Mouse (Mus musculus) forebrain, postnatal 0 days (tissue): Measurements from ENCODE around the gene Eif2d. TPM values are rescaled to one million over a fixed set of nuclear protein-coding genes. Genes with fewer than 3 reads are reported as not detected.

Experiments used
- ATAC-seq: fragments of 200-750 bp; cut with Nextera tagmentation; 2 replicates; pipeline ENCODE4 v1.8.0; 2017; ENCODE audit warnings: mild to moderate bottlenecking, moderate library complexity
- DNase-seq: peaks from one replicate; pipeline ENCODE4 v3.0.0-alpha.2; 2015
- H3K27ac ChIP-seq: fragments of 300-500 bp; sonication (generic); 2 replicates; pipeline ENCODE4 v1.5.1; 2014; ENCODE audit warnings: low read depth, mild to moderate bottlenecking, antibody characterized with exemption, low read length, moderate library complexity, mixed read lengths
- H3K27me3 ChIP-seq: fragments of 300-500 bp; sonication (generic); 2 replicates; pipeline ENCODE4 v1.6.1; 2014; ENCODE audit warnings: mild to moderate bottlenecking, low read length, mixed read lengths; ENCODE audit not compliant: insufficient read depth
- H3K36me3 ChIP-seq: fragments of 300-500 bp; sonication (generic); 2 replicates; pipeline ENCODE4 v1.6.1; 2014; ENCODE audit warnings: mild to moderate bottlenecking, moderate library complexity; ENCODE audit not compliant: insufficient read depth
- H3K4me1 ChIP-seq: fragments of 300-500 bp; sonication (generic); 2 replicates; pipeline ENCODE4 v1.6.1; 2014; ENCODE audit warnings: antibody characterized with exemption; ENCODE audit not compliant: insufficient read depth
- H3K4me2 ChIP-seq: fragments of 300-500 bp; sonication (generic); 2 replicates; pipeline ENCODE4 v1.6.1; 2014; ENCODE audit warnings: low read depth, mild to moderate bottlenecking, moderate library complexity
- H3K4me3 ChIP-seq: fragments of 300-500 bp; sonication (generic); 2 replicates; pipeline ENCODE4 v1.5.1; 2014; ENCODE audit warnings: low read depth, low read length, mixed read lengths
- H3K9ac ChIP-seq: fragments of 300-500 bp; sonication (generic); 2 replicates; pipeline ENCODE4 v1.6.1; 2014; ENCODE audit warnings: mild to moderate bottlenecking
- H3K9me3 ChIP-seq: fragments of 300-500 bp; sonication (generic); 2 replicates; pipeline ENCODE4 v1.6.1; 2016; ENCODE audit warnings: low read length
- CTCF ChIP-seq: sonication (generic); IDR thresholded peaks from 2 replicates; pipeline ENCODE4 v1.5.1; 2016; ENCODE audit warnings: antibody characterized with exemption, control low read depth, low read depth
- WGBS: fragments of 180-500 bp; shearing (Covaris S2); extraction: QIAGEN DNeasy Blood & Tissue Kit; methylation state at CpG from one replicate; pipeline ENCODE4 v1.1.7; 2014; 5-methylcytosine and 5-hydroxymethylcytosine counted together
- polyA plus RNA-seq: library from polyadenylated mRNA; unstranded; fragments of >200 nt; fragmentation: Nextera tagmentation; extraction: Ambion mirVana; gene quantifications from 2 replicates; pipeline ENCODE4 v1.2.1, GENCODE M21; 2015
- total RNA-seq: library from RNA; depleted of rRNA; stranded (reverse); fragments of >200 nt; gene quantifications from 2 replicates; pipeline ENCODE4 v1.2.3, GENCODE M21; 2014

Eif2d gene
- total and polyA plus RNA-seq, 2 experiments from 2014 or later = 41.6 to 49.3 TPM

DNA sequence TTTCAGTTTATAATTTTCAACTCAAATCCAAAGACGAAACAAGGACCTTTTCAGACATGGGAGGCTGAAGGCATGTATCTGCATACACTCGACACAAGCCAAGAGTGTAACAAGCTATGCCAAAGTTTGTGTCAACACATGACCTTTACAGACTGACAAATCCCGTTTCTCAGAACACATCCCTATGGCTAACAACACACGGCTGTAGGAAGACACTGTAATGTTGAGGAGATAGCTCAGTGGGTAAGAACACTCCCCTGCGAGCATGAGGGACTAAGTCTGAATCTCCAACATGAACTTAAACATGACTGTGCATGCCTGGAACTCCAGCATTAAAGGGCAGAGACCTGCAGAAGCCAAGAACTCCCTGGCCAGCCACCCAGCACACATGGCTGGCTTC, 53.4 kb downstream of the Eif2d start:
- WGBS = 83% methylated on average over 5 of the region's 5 CpGs
- Histone ChIP-seq H3K27me3 (no peaks in the 10 kb centered on the region), H3K36me3 (no peaks in the 10 kb centered on the region), H3K27ac (no peak overlapping the region), H3K9ac (no peak overlapping the region), H3K9me3 (no peaks in the 10 kb centered on the region), H3K4me3 (no peak overlapping the region), H3K4me2 (no peak overlapping the region), H3K4me1 (no peaks in the 10 kb centered on the region)
- ATAC-seq (no peak), DNase-seq (no peak)
- TF ChIP-seq CTCF = no peak

DNA sequence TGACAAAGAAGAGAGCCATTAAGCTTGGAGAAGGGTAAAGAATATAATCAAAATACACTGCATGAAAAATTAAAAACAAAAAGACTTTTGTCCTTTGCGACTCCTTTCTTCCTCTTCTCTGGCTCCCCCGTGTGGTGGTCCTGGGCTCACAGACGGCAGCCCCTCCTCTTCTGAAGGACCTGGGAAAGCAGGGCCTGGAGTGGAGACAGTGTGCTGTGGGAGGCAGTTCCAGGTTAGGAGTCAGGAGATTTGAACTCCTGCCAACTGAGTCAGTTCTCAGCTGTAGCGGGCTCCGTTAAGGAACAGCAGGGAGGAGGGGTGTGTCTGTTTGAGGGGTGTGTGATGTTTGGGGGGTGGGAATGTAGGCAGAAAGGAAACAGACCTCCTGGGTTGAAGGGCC, 54.5 kb downstream of the Eif2d start:
- Histone ChIP-seq H3K4me1 (no peaks in the 10 kb centered on the region), H3K4me2 (no peak overlapping the region), H3K4me3 (no peak overlapping the region), H3K27me3 (no peaks in the 10 kb centered on the region), H3K36me3 (no peaks in the 10 kb centered on the region), H3K9me3 (no peaks in the 10 kb centered on the region), H3K27ac (no peak overlapping the region), H3K9ac (no peak overlapping the region)
- DNase-seq = peak; percentile 70
- ATAC-seq = peak; percentile 63; the same call in 1 of the 2 replicates
- TF ChIP-seq CTCF = peak; percentile 75
- WGBS = 5% methylated on average over 5 of the region's 5 CpGs

DNA sequence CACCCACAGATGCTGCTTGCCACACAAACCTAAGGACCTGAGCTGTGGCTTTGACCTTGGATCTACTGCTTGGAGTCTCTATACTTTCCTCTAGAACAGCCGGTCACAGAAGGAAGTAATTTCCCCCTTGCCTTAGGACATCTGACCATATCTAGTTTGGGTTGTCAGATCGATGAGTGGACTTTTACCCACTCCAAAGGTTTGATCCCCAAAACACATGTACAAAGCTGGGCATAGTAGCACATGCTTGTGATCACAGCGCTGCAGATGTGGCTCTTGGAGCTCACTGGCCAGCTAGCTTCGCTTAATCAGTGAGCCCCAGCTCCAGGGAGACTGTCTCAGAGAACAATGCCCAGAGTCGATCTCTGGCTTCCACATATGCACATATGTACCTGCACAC, 55.1 kb downstream of the Eif2d start:
- Histone ChIP-seq H3K27me3 (no peaks in the 10 kb centered on the region), H3K27ac (no peak overlapping the region), H3K9me3 (no peaks in the 10 kb centered on the region), H3K36me3 (no peaks in the 10 kb centered on the region), H3K4me3 (no peak overlapping the region), H3K4me2 (no peak overlapping the region), H3K9ac (no peak overlapping the region), H3K4me1 (no peaks in the 10 kb centered on the region)
- DNase-seq = no peak
- no peak for ATAC-seq
- TF ChIP-seq CTCF = no peak
- WGBS = 93% methylated on average over 5 of the region's 5 CpGs

DNA sequence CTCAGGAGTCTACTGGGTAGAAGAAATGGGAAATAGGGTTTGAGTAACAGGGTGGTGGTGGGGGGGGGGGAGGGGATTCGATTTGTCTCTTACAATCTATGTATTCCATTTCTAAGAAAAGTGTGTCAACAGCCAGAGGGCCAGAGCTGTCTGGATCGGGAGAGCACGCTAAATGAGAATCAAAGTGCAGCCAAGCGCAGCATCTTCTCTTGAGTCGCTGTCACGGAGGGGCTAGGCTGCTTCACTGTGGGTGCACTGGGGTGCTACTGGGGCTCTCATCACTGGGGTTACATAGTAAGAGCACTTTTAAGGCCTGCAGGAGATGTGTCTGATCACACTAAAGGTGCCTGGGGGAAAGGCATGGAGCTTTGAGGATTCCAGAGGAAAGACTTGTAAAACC, 55.8 kb downstream of the Eif2d start:
- Histone ChIP-seq H3K4me1 (no peaks in the 10 kb centered on the region), H3K27me3 (no peaks in the 10 kb centered on the region), H3K36me3 (no peaks in the 10 kb centered on the region), H3K27ac (no peak overlapping the region), H3K4me3 (no peak overlapping the region), H3K4me2 (no peak overlapping the region), H3K9ac (no peak overlapping the region), H3K9me3 (no peaks in the 10 kb centered on the region)
- no peak for TF ChIP-seq CTCF
- ATAC-seq (no peak), DNase-seq (no peak)
- 76% methylated on average over 6 of the region's 6 CpGs for WGBS

DNA sequence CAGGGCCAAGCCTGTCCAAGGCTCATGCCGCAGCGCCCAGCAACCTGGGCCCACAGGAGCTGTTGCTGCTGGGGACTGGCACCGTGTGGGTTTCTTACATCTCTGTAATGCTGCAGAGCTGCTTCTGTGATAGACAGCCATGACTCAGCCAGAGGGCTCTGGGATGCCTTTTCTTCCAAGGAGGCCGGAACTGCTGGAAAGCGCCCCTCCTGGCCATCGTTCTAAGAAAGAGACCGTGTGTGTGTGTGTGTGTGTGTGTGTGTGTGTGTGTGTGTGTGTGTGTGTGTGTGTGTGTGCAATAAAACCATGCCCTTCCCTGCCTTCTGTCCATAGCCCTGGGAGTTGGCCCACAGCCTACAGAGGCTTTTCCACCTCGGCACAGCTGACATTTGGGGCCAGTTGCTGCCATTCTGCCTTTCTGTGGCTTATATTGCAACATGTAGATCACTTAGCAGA, 57.0 kb downstream of the Eif2d start:
- DNase-seq (peak; percentile 42), ATAC-seq (peak; percentile 84)
- TF ChIP-seq CTCF = no peak
- Histone ChIP-seq H3K9me3 (no peaks in the 10 kb centered on the region), H3K27me3 (no peaks in the 10 kb centered on the region), H3K9ac (no peak overlapping the region), H3K4me1 (no peaks in the 10 kb centered on the region), H3K4me3 (no peak overlapping the region), H3K4me2 (no peak overlapping the region), H3K36me3 (no peaks in the 10 kb centered on the region), H3K27ac (no peak overlapping the region)
- WGBS = 59% methylated on average over 8 of the region's 8 CpGs

DNA sequence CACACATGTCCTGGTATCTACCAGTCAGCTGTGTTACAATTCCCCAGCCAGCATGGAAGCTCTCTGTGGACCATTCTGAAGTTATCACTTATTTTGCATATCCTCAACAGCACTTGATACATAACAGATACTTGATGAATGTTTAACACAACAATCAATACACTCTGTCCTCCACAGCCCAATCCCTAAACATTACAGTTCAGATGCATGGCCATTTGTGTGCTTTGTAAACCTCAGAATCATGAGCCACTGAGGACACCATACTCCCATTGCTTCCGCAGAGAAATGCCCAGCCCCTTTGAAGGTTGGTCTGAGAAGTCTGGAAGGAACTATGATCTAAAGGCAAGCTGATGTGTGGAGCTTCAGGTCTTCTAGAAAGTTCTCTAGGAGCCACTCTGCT, 58.7 kb downstream of the Eif2d start:
- no peak for ATAC-seq
- no peaks in the 10 kb centered on the region for H3K4me1 ChIP-seq
- no peak for TF ChIP-seq CTCF
- no peak overlapping the region for H3K27ac ChIP-seq
- H3K4me2 ChIP-seq = no peak overlapping the region
- no peak for DNase-seq
- H3K9me3 ChIP-seq = no peaks in the 10 kb centered on the region
- no peak overlapping the region for H3K9ac ChIP-seq
- 85% methylated on average over 1 of the region's 1 CpGs for WGBS
- no peaks in the 10 kb centered on the region for H3K27me3 ChIP-seq
- no peaks in the 10 kb centered on the region for H3K36me3 ChIP-seq
- H3K4me3 ChIP-seq = no peak overlapping the region

DNA sequence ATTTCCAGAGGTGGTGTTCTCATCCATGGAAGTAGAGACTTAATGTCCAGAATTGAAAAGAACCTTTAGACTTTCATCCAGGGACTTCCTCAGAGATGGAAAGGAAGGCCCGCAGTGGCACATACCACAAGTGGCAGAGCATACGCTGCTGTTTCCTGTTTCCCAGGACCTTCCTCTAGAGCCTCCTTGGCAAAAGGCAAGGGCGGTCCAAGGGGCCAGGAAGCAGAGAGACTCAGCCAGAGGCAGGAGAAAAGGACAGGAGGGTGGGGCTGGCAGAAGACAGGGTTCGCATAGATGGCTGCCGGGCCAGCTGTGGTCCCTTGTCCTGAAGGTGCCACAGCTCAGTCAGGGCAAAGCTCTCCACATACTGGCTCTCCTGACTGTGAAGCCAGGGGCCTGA, 60.0 kb downstream of the Eif2d start:
- Histone ChIP-seq H3K27me3 (no peaks in the 10 kb centered on the region), H3K27ac (no peak overlapping the region), H3K4me1 (no peaks in the 10 kb centered on the region), H3K9ac (no peak overlapping the region), H3K36me3 (no peaks in the 10 kb centered on the region), H3K4me3 (no peak overlapping the region), H3K4me2 (no peak overlapping the region), H3K9me3 (no peaks in the 10 kb centered on the region)
- ATAC-seq = no peak
- TF ChIP-seq CTCF = no peak
- DNase-seq = no peak
- WGBS = 87% methylated on average over 5 of the region's 5 CpGs

DNA sequence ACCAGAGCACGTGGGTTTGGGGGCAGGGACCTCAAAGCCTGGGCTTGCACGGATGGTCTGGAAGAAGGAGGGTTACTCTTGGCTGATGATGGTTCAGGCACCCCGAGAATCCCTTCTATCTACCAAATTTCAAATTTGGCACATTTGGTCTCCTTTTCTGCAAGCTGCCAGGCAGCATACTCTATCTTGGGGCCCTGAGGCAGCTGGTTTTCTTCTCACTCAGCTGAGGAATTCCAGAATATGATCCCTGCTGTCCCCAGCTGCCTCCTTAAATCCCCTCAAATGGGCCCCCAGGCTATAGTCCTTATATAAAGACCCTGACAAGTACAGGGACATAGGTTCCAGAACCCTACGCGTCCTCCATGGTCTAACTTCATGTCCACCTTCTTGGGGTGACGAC, 60.4 kb downstream of the Eif2d start:
- no peak for DNase-seq
- H3K36me3 ChIP-seq = no peaks in the 10 kb centered on the region
- H3K27ac ChIP-seq = no peak overlapping the region
- no peak overlapping the region for H3K4me2 ChIP-seq
- no peak for TF ChIP-seq CTCF
- 79% methylated on average over 6 of the region's 6 CpGs for WGBS
- ATAC-seq = no peak
- no peak overlapping the region for H3K4me3 ChIP-seq
- H3K9ac ChIP-seq = no peak overlapping the region
- no peaks in the 10 kb centered on the region for H3K4me1 ChIP-seq
- no peaks in the 10 kb centered on the region for H3K27me3 ChIP-seq
- no peaks in the 10 kb centered on the region for H3K9me3 ChIP-seq
